Mouse (Mus musculus): ENCODE results near the gene Junb. TPM values are rescaled to one million over a fixed set of nuclear protein-coding genes. Genes with fewer than 3 reads are reported as not detected.

Junb gene
- total and polyA plus RNA-seq, 2 experiments from 2014 or later, result 10.3 to 39.6 TPM

DNA sequence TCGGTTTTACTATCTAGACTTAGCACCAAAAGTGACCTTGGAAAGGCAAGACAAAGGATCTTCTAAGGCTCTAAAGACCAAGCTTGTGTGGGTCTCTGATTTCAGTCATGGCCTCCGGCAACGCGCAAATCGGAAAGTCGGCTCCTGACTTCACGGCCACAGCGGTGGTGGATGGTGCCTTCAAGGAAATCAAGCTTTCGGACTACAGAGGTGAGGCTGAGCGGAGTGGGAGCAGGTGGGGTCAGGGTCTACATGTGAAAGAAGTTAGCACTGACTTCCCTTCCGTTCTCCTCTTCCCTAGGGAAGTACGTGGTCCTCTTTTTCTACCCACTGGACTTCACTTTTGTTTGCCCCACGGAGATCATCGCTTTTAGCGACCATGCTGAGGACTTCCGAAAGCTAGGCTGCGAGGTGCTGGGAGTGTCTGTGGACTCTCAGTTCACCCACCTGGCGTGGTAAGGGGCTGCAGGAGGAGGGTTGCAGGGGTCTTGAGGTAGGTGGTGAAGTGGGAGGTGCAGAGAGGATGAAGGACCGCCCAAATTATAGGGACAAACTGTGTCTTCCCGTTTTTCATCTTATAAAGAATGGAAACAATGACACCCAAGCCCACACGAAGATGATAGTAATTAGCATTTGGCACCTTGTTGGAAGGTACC, 8.3 kb downstream of the Junb start:
- DNase-seq (ENCODE audit: low spot score) (no peak), ATAC-seq (ENCODE audit: insufficient read depth, low read depth) (no peak)
- 9% methylated on average over 21 of the region's 21 CpGs for WGBS
- Histone ChIP-seq H3K4me3 (ENCODE audit: low read depth, low read length) (peak overlapping the region; percentile 68), H3K9me3 (replicated peaks; ENCODE audit: control insufficient read depth, low read length) (no peaks in the 10 kb centered on the region), H3K9ac (replicated peaks; ENCODE audit: low read depth, low read length) (peak overlapping the region; percentile 84), H3K36me3 (replicated peaks; ENCODE audit: control insufficient read depth, insufficient read depth, low read length) (peaks cover 30% of the 10 kb centered on the region), H3K27me3 (ENCODE audit: control insufficient read depth, insufficient read depth, low read length) (no peaks in the 10 kb centered on the region), H3K4me2 (ENCODE audit: low read depth, low read length) (peak overlapping the region; percentile 77), H3K4me1 (ENCODE audit: control insufficient read depth, insufficient read depth) (peaks cover 26% of the 10 kb centered on the region), H3K27ac (ENCODE audit: low read depth) (peak overlapping the region; percentile 83)
- TF ChIP-seq EP300 (IDR thresholded peaks at IDR 0.05; ENCODE audit: low read depth) (0 out of 2 replicates have a peak, but pooled peaks have one; percentile 4), CTCF (IDR thresholded peaks at IDR 0.05; ENCODE audit: low read depth) (no peak)

DNA sequence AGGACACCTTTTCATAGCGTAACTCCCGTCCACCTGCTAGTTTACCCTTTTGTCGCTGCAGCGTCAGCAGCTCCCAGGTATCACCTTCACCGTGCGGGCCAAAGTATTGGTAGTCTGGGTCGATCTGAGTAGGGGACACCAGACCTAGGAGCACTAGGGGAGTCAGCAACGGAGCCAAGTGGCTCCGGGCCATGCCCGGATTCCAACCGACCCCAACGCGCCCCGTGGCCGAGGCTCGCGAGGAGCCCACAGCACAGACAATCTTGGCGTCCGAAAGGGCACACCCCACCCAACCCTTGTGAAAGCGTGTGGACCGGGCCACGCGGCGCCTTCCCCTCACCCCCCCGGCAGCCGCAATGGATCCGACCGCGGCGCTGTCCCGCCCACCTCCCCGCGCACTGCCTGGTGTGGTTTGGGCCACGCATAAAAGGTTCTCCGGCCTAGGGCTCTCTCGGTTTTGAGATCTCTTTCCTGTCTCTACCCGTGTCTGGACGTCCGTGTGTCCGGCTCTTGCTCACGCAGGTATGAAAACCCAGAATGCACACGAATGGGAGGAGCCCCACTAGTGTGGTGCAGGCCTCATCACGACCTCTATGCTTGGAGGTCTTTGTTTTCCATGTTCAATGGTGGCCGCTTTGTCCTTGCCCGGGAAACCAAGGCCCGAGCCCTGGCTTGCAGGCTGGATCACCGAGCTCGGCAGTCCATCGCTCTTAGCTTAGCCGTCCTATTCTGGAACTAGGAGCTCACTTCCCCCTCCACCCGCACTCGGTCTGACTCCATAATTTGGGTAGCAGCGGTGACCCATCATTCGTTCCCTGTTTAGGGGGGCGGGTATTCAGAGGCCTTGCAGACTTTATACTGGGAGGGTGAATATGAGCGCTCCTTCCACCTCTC, 9.0 kb downstream of the Junb start, which contains the start of the genes Gm49661, Prdx2 and Rnaseh2a:
Gene Gm49661, minus strand, starts transcription at position 193 of the 894 bp plus-strand sequence.
Gene Prdx2, plus strand, starts transcription at position 347 of the 894 bp plus-strand sequence.
Gene Rnaseh2a, minus strand, starts transcription at position 527 of the 894 bp plus-strand sequence.
- H3K4me1 ChIP-seq (ENCODE audit: control insufficient read depth, insufficient read depth), result peaks cover 30% of the 10 kb centered on the region
- WGBS, result under 1% methylated on average over 56 of the region's 56 CpGs
- peak; percentile 71 for DNase-seq (ENCODE audit: low spot score)
- no peaks in the 10 kb centered on the region for H3K27me3 ChIP-seq (ENCODE audit: control insufficient read depth, insufficient read depth, low read length)
- H3K27ac ChIP-seq (ENCODE audit: low read depth), result peak within 1 kb of the TSS; percentile 83
- H3K4me3 ChIP-seq (ENCODE audit: low read depth, low read length), result peak within 1 kb of the TSS; percentile 68
- TF ChIP-seq CTCF (IDR thresholded peaks at IDR 0.05; ENCODE audit: low read depth), result no peak
- peak; percentile 19; the same call in 1 of the 2 replicates for TF ChIP-seq EP300 (IDR thresholded peaks at IDR 0.05; ENCODE audit: low read depth)
- H3K9ac ChIP-seq (replicated peaks; ENCODE audit: low read depth, low read length), result peak within 1 kb of the TSS; percentile 84
- no peaks in the 10 kb centered on the region for H3K9me3 ChIP-seq (replicated peaks; ENCODE audit: control insufficient read depth, low read length)
- peaks cover 30% of the 10 kb centered on the region for H3K36me3 ChIP-seq (replicated peaks; ENCODE audit: control insufficient read depth, insufficient read depth, low read length)
- H3K4me2 ChIP-seq (ENCODE audit: low read depth, low read length), result peak within 1 kb of the TSS; percentile 77
- peak; percentile 59 for ATAC-seq (ENCODE audit: insufficient read depth, low read depth)

DNA sequence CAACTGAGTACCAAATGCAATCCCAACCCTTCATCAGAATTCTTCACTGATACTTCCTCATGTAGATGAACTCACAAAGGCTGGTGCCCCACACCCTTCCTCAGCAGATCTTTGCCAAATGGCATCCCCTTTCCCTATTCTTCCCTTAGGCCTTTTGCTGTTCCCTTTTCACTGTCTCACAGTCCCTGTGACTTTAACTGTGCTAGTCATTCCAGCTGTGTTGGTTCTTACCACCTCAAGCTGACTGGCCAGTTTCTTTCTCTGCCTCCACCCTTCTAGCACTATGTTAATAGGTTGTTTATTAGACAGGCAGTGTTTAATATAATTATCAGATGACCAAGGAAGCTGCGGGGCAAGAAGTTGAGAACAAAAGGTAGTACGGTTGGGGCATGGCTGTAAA, 9.9 kb downstream of the Junb start:
- peak; percentile 33 for DNase-seq (ENCODE audit: low spot score)
- peak overlapping the region; percentile 68 for H3K4me3 ChIP-seq (ENCODE audit: low read depth, low read length)

DNA sequence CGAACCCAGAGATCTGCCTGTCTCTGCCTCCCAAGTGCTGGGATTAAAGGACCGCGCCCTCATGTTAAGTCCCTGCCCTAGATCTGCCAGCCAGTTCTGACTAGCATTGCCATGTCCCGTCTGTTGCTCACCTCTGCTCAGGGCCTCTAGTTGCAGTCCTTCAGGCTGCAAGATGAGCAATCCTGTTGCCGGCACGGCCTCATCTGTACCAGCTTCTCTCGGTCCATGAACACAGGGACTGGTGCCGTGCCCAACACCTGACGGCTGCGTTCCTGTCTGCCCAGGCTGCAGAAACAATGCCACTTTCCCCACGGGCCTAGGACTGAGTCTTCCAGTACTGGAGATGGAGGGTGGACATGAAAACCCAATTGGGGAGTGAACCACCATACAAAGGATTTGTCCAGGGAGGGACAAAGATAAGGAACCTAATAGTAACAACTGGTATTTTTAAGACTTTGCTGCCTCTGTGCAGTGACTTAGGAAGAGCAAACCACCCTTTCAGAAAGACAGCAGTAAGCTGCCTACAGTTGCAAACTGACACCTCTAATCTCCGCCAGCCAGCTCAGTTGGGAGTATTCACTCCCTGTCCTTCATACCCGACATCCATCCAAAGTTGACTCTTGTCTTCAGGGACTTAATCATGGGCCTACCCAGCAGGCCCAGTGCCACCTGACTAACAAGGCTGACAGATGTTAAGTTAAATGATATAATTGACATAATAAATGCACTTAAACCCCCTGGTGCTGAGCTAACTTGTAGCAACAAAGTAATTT, 10.8 kb downstream of the Junb start:
- H3K4me1 ChIP-seq (ENCODE audit: control insufficient read depth, insufficient read depth), result peaks cover 30% of the 10 kb centered on the region
- H3K36me3 ChIP-seq (replicated peaks; ENCODE audit: control insufficient read depth, insufficient read depth, low read length), result peaks cover 20% of the 10 kb centered on the region
- H3K9me3 ChIP-seq (replicated peaks; ENCODE audit: control insufficient read depth, low read length), result no peaks in the 10 kb centered on the region
- H3K27ac ChIP-seq (ENCODE audit: low read depth), result peak overlapping the region; percentile 24; the same call in 1 of the 2 replicates
- no peak overlapping the region for H3K4me3 ChIP-seq (ENCODE audit: low read depth, low read length)
- H3K27me3 ChIP-seq (ENCODE audit: control insufficient read depth, insufficient read depth, low read length), result no peaks in the 10 kb centered on the region
- TF ChIP-seq CTCF (IDR thresholded peaks at IDR 0.05; ENCODE audit: low read depth) (no peak), EP300 (IDR thresholded peaks at IDR 0.05; ENCODE audit: low read depth) (no peak)
- H3K4me2 ChIP-seq (ENCODE audit: low read depth, low read length), result no peak overlapping the region
- DNase-seq (ENCODE audit: low spot score), result no peak
- 86% methylated on average over 13 of the region's 13 CpGs for WGBS
- no peak overlapping the region for H3K9ac ChIP-seq (replicated peaks; ENCODE audit: low read depth, low read length)
- no peak for ATAC-seq (ENCODE audit: insufficient read depth, low read depth)

More for the DNA sequence above, 9.9 kb downstream of the Junb start:
- WGBS, result 17% methylated on average over 2 of the region's 2 CpGs
- Histone ChIP-seq H3K9ac (replicated peaks; ENCODE audit: low read depth, low read length) (peak overlapping the region; percentile 84), H3K9me3 (replicated peaks; ENCODE audit: control insufficient read depth, low read length) (no peaks in the 10 kb centered on the region), H3K36me3 (replicated peaks; ENCODE audit: control insufficient read depth, insufficient read depth, low read length) (peaks cover 26% of the 10 kb centered on the region), H3K27me3 (ENCODE audit: control insufficient read depth, insufficient read depth, low read length) (no peaks in the 10 kb centered on the region), H3K4me1 (ENCODE audit: control insufficient read depth, insufficient read depth) (peaks cover 30% of the 10 kb centered on the region), H3K27ac (ENCODE audit: low read depth) (peak overlapping the region; percentile 83), H3K4me2 (ENCODE audit: low read depth, low read length) (peak overlapping the region; percentile 77)
- TF ChIP-seq EP300 (IDR thresholded peaks at IDR 0.05; ENCODE audit: low read depth), result no peak
- no peak for TF ChIP-seq CTCF (IDR thresholded peaks at IDR 0.05; ENCODE audit: low read depth)
- no peak for ATAC-seq (ENCODE audit: insufficient read depth, low read depth)

DNA sequence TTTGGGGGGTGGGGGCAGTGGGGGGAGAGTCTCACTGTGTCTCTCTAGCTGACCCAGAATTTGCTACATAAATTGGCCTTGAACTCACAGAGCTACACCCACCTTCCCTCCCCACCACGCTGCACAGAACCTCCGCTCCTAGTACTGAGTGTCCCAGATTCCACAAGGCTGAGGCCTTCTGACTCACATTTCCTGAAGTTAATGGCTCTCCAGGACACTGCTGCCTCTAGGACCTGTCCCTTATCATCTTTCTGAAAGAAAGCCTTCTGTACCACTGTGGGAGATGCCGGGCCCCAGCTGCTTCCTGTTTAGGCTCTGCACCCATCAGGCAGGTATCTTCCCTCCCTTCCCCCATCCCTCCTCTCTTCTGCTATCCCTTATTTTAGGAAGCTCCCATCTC, 11.9 kb downstream of the Junb start:
- Histone ChIP-seq H3K4me3 (ENCODE audit: low read depth, low read length) (no peak overlapping the region), H3K27me3 (ENCODE audit: control insufficient read depth, insufficient read depth, low read length) (no peaks in the 10 kb centered on the region), H3K9me3 (replicated peaks; ENCODE audit: control insufficient read depth, low read length) (no peaks in the 10 kb centered on the region), H3K4me1 (ENCODE audit: control insufficient read depth, insufficient read depth) (peaks cover 30% of the 10 kb centered on the region), H3K36me3 (replicated peaks; ENCODE audit: control insufficient read depth, insufficient read depth, low read length) (peaks cover 10% of the 10 kb centered on the region), H3K27ac (ENCODE audit: low read depth) (peak overlapping the region; percentile 71), H3K4me2 (ENCODE audit: low read depth, low read length) (peak overlapping the region; percentile 27; the same call in 1 of the 2 replicates), H3K9ac (replicated peaks; ENCODE audit: low read depth, low read length) (no peak overlapping the region)
- 0 out of 2 replicates have a peak, but pooled peaks have one; percentile 15 for TF ChIP-seq EP300 (IDR thresholded peaks at IDR 0.05; ENCODE audit: low read depth)
- no peak for TF ChIP-seq CTCF (IDR thresholded peaks at IDR 0.05; ENCODE audit: low read depth)
- 33% methylated on average over 3 of the region's 3 CpGs for WGBS
- ATAC-seq (ENCODE audit: insufficient read depth, low read depth) (peak; percentile 9; the same call in 1 of the 2 replicates), DNase-seq (ENCODE audit: low spot score) (peak; percentile 51)
